Mouse (Mus musculus) cerebellum, adult 18-20 months (tissue): ENCODE measurements around the gene Pgap3.
A peak's percentile ranks its signal among the peaks of the same experiment; 100 is the strongest.

Experiments
- DNase-seq, 2 experiments: peaks; one replicate each; pipeline ENCODE4 v3.0.0; 2021

Pgap3 gene

GRCm38 (mm10) chr11:98400161-98400726 is at the start of gene Pgap3:
Gene Pgap3, minus strand, starts transcription at chr11:98400490.
- DNase-seq: peak; percentile 80 to 86

DNA sequence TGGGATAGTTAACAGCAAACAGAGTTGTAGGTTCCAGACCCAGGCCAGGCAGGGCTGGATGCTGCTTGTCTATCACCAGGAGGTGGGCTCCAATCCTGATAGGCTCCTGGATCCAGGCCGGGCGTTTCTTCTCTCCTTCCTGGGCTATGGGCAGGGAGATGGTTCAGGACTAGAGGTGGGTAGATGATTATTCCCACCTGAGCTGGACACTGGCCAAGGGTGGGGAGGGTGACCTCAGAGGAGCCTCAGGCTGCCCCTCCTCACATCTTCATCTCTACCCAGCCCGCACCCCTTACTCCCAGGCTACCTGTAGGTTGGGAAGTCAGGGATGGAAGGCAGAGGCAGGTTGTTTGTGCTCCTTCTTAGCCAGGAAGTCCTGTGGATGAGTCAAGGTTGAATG is 49.1 kb upstream of the Pgap3 start:
- no peak for DNase-seq

DNA sequence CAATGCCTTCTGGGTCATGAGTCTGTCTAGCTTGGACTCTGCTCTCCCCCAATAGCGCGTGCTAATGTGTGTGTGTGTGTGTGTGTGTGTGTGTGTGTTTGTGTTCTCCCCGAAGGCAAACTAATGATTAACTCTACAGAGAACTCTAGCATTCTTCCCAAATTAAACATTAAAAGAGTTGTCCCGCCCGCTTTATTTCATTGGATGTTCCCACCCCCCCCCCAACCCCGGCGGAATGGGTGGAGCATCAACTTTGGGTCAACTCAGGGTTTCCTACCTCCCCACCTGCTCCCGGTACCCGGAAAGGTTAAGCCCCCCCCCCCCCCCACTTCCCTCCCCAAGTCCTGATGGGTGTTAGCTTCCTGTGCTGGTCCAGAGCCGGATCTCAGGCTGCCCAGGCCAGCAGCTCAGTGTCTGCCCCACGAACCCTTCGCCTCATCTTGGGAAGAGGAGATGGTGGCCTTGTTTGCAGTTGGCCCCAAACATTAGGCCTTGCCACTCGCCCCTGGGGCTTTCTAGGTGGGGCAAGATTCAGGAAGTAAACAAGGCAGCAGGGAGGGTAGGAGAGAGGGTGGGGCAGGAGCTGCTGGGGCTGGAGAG is 48.0 kb upstream of the Pgap3 start:
- no peak for DNase-seq

DNA sequence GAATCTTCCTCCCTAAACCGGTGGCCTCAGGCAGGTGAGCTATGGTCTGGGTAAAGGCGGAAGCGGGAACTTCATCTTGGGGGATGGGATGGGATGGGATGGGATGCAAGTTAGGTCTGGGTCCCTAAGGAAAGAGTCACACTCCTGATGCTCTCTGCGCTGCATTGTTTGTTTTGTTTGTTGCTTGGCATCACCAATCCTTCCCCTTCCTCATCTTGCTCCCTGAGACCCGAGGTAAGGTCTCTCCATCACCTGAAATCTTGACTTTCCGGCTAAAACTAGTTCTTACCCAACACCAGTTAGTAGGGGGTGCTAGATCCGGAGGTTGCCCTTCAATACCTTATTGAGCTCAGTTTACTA is 47.2 kb upstream of the Pgap3 start:
- DNase-seq: no peak

DNA sequence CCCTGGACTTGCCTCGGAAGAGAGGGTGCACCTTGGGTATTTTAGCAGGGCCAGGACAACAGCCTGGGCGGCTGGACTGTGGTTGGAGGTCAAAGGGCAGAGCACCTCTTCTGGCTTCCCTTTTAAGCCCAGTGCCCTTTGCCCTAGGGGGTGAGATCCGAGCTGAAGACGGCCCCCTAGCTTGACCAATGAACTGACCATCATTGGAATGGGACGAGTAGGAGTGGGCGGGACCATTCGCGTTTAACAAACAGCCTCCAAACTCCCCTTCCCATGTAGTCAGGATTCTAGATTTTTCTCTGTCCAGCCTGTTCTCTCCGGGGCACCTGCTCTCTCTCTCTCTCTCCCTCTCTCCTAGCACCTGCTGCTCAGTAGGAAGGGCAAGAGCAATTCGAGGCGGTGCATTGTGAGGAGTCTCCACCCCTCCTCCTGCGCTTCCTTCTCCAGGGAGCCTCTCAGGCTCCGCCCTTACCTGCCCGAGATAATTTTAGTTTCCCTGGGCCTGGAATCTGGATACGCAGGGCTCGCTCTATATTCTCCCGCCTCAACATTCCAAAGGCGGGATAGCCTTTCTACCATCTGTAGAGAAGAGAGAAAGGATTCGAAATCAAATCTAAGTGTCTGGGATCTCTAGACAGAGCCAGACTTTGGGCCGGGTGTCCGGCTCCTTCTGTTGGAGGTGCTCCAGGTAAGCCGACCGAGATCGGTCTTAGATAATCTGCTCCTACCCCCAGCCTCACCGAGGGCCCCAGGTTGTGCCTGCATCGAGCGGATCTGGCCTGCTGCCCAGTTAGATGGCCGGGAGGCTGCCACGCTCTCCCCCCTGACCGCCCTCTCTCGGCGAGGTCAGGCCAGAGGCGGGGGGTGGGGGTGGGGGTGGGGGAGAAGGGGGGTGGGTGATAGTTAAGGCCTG is 46.5 kb upstream of the Pgap3 start:
- peak; percentile 69 to 79 for DNase-seq

DNA sequence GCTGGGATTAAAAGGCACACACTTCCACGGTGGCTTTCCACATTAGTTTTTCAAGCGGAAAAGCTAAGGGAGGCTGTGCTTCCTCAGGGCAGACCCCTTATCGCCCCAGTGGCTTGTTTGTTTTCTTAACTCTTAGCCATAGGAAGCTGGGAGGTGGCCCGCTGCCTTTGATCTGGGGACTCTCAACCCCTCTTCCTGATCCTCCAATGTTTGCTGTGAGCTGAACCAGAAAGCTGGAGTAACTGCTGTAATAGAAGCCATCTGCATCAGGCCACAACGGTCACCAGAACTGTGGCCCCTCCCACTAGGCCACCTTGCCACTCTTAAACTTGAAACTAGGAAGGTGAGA is 45.9 kb upstream of the Pgap3 start, which contains the start of gene Grb7:
Gene Grb7, plus strand, starts transcription at position 182 of the 349 bp plus-strand sequence.
- DNase-seq: no peak

- no peak for DNase-seq
These were observed 45.4 kb upstream of the Pgap3 start for GRCm38 (mm10) chr11:98445679-98446078.

DNA sequence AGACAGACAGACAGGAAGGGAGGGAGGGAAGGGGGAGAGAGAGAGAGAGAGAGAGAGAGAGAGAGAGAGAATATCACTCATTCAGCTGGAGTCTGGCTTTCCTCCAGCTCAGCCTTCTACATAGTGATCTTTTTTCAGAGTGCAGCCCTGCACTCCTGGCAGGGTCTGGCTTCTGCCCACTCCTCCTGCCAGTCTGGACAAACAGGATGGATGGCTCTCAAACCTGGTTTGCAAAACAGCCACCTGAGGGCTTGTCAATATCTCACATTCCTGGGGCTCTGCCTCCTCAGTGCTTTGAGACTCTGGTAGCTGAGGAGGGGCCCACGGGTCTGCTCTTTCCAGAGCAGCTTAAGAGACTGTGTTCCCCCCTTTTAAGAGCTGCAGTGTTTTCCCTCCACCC is 44.9 kb upstream of the Pgap3 start:
- DNase-seq: no peak

DNA sequence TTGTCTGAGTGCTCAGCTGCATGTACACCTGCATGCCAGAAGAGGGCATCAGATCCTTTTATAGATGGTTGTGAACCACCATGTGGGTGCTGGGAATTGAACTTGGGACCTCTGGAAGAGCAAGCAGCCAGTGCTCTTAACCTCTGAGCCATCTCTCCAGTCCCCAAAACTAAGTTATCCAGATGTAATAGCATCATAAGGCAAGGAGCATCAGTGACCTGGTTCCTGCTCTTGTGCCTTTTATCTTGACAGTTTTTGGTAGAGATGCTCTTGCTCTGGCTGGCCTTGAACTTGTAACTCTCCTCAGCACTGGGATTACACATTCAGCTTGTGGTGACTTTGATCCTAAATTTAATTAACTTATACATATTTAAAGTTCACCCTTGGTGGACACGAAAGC is 43.4 kb upstream of the Pgap3 start:
- no peak for DNase-seq

DNA sequence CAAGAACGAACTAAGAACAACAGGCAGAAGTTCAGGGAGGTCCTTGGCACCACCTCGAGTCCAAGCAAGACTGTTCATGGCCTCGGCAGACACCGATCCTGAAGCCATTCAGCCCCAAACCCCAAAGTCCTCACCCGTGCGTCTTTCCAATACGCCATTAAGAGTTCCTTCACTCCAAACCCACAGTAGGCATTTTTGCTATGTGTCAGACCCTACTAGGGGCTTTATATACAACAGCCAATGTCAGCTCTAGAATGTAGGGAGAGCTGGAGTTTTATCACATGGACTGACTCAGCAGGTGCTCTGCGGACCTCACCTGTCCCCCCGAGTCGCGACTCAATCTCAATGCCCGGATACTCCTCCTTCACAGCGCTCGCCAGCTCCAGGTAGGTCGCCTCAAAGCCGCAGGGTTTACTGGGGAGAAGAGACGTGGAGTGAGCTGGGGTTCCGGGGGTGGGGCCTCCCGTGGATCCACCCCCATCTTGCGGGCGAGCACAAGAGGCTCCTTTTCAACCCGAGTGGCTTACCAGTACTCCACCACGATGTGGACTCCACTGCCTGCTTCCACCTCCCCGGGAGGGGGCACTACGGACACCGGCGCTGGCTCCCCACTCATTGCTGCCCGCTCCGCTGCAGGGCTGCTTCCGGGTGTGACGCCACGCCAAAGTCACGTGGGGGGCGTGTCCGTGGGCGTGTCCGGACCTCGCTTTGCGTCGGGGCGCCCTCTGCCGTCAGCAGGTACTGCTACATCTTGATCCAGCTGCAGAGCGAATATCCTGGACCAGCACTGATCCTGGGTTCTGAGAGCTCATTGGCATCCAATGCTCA is 38.3 kb upstream of the Pgap3 start, which contains the start of gene Mien1:
Gene Mien1, minus strand, starts transcription at position 661 of the 828 bp plus-strand sequence.
- peak; percentile 92 to 99 for DNase-seq

DNA sequence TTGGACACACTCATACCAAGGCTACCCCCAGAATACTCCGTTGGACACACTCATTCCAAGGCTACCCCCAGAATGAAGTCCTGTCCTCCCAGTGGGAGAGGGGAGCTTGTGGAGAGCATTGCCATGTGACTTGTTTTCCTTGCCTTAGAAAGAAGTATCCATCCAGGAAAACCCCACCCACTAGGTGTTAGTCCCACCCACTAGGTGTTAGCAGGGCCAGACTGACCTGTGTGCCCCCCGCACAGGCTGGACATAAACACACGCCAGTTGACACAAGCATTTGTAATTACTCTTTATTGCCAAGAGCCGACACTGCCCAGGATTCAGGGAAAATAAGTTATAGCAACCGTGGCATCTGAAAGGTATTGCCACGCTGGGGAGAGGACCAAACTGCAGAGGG is 37.2 kb upstream of the Pgap3 start:
- DNase-seq: no peak

- DNase-seq: no peak
These were observed 35.4 kb upstream of the Pgap3 start for GRCm38 (mm10) chr11:98435723-98436122.

DNA sequence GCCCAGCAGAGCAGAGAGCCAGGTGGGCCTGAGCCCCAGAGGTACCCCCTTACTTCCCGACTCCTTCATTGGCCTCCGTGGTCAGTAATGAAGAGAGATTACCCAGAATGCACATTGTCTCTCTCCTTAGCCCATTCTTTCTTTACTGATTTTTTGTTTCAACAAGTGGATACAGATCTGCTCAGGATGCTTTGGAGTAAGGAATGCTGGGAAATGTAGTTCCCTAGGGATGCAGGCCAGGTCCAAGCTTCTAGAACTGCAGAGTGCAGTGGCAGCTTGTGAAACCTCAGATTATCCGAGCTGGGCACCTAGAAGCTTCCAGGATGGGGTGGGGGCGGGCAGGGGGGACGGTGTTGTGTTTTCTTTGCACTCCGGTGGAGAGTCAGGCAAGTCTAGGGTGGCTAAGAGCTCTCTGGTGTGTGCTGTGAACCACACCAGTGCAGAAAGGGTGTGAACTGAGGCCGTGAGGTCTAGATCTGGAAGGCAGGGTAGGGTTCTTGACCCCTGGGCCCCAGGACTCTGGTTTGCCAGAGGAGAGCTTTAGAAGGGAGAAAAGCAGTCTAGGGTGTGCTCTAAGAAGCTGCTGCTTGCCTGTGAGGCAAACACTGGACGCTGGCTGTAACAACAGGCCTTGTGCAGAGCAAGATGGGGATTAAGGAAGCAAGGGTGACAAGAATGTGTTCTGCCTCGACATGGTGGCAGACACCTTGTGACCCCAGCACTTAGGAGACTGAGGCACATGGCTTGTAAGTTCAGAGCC is 31.6 kb upstream of the Pgap3 start:
- DNase-seq: no peak

GRCm38 (mm10) chr11:98428436-98428835 is 28.1 kb upstream of the Pgap3 start:
- DNase-seq: no peak

DNA sequence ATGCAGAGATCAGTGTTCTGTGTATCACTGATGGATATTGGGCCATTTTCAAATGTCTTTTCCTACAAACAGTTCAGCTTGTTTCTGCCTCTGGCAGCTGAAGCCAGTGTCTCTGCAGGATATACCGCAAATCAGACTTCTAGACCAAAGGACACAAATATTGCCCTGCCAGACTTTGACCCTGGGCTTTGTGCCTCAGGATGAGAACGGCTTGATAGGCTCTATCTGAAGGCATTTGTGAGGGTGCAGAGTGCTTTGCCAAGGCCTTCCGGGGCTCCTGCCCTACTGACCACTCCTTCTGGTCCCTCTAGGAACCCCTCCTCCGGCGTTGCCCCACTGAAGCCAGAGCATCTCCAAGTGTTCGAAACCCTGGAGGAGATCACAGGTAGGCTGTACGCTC is 26.3 kb upstream of the Pgap3 start:
- DNase-seq: no peak

- no peak for DNase-seq
These were observed 18.8 kb upstream of the Pgap3 start for GRCm38 (mm10) chr11:98418939-98419547.

DNA sequence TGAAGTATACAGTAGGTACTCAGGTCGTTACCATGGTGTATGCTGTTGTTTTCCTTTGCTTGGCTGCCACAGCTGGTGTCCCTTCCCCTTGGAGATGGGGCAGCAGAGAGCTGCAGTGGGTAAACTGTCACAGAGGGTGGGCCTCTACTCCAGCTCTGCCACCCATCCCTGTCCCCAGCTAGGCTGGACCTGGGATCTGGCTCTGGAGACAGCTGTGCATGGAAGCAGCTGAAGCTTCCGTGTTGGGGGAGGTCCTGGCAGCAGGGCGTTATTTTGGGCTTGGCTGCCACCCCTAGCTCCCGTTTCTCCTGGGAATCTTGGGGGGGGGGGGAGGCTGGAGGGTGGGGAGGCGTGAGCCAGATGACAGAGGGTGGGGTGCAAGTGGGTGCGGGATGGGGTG is 18.0 kb upstream of the Pgap3 start:
- DNase-seq: no peak

DNA sequence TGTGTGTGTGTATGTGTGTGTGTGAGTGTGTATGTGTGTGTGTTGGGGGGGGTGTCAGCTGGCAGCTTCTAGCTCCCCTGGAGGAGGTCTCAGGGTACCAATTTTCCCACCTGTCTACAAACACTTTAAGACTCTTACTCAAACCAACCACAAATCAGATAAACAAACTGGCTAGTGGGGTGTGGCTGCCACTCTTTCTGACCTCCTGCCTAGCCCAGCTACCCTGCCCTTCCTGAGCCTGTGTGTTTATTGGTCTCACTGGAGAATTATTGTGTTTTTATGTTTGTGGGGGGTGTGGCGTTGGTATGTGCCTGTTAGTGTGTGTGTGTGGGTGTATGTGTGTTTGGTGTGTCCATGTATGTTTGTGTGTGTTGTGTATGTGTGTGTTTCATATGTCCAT is 16.8 kb upstream of the Pgap3 start:
- DNase-seq: no peak

- DNase-seq: no peak
These were observed 13.9 kb upstream of the Pgap3 start for GRCm38 (mm10) chr11:98414162-98414561.

GRCm38 (mm10) chr11:98413731-98414130 is 13.4 kb upstream of the Pgap3 start:
- DNase-seq: no peak

DNA sequence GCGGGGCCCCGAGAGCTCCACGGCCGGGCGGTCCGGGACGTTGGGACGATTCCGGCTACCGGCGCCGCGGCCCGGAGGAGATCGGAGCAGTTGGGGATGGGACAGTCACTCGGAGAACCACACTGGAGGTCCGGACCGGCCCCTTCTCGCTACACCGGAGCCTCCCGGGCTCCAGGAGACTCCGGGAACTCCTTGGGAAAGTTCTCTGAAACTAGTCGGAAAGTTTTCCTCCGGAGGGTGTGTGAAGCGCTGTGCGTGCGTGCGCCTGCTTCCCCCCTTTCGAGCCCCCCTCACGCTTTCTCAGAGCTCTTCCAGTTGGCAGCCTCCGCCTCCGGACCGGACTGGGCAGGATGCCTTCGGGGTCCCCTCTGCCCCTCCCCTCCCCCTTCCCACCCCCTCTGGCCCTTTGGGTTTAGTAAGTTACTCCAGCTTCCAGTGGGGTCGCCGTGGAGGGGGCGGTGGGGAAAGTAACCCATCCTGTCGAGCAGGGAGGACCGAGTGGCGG is 12.6 kb upstream of the Pgap3 start:
- no peak for DNase-seq
